Mouse (Mus musculus) bone marrow, adult 2 months (tissue): Measurements from ENCODE around the gene Akr1b3. TPM values are rescaled to one million over a fixed set of nuclear protein-coding genes. Genes with fewer than 3 reads are reported as not detected.

Source experiments
- H3K27ac ChIP-seq: fragments of 200-500 bp; 2 replicates; pipeline ENCODE4 v1.5.1; 2012; ENCODE audit warnings: low read depth, mild to moderate bottlenecking, control low read depth, inconsistent platforms, low read length; ENCODE audit not compliant: control insufficient read depth, poor library complexity, insufficient read depth
- H3K4me1 ChIP-seq: fragments of 200-500 bp; 2 replicates; pipeline ENCODE4 v1.6.1; 2011; ENCODE audit warnings: low read length; ENCODE audit not compliant: control insufficient read depth, insufficient read depth
- H3K4me3 ChIP-seq: fragments of 200-500 bp; replicated peaks from 2 replicates; pipeline ENCODE3; 2011; ENCODE audit warnings: mild to moderate bottlenecking, low read depth, low read length, control low read depth; ENCODE audit not compliant: control insufficient read depth
- CTCF ChIP-seq: fragments of 200-500 bp; IDR thresholded peaks from 2 replicates; pipeline ENCODE4 v1.5.1; 2011; ENCODE audit warnings: low read length, control low read depth; ENCODE audit not compliant: control insufficient read depth, insufficient read depth
- POLR2A ChIP-seq: fragments of 200-500 bp; IDR thresholded peaks from 2 replicates; pipeline ENCODE4 v1.6.1; 2011; ENCODE audit warnings: low read depth, mild to moderate bottlenecking, control low read depth, low read length, borderline replicate concordance; ENCODE audit not compliant: control insufficient read depth
- WGBS: fragments of 180-500 bp; shearing (Covaris S2); methylation state at CpG from one replicate; pipeline ENCODE4 v1.1.7; 2018; 5-methylcytosine and 5-hydroxymethylcytosine counted together
- polyA plus RNA-seq: library from polyadenylated mRNA; stranded (reverse); fragments of >200 nt; gene quantifications from 2 replicates; pipeline ENCODE4 v1.2.4, GENCODE M21; 2011; ENCODE audit warnings: low replicate concordance; ENCODE audit not compliant: missing spikeins, insufficient read depth, insufficient read length

The Akr1b3 gene
- polyA plus RNA-seq, 1 experiment = 76.9 TPM

DNA sequence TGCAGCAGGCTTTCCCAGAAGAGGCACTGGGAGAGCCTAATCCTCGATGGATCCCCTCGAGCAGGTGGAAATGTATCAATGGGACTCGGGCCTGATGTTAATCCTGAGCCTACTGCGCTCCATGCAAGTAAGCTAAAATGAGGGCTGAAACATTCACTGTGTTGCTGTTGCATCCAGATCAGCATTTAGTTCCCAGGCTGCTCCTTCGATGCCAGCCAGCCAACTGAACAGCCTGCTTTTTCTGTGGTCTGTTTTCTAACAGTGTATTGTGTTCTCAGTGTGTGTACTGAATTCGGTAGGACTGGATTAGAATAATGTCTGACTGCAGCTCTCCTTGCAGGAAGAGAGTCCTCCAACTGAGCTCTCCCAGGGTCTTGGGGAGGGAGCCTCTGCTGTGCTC lies 46.6 kb downstream of the Akr1b3 start:
- 76% methylated on average over 6 of the region's 6 CpGs for WGBS
- no peak for TF ChIP-seq POLR2A
- no peak for TF ChIP-seq CTCF
- no peaks in the 10 kb centered on the region; the same call in 1 of the 2 replicates for H3K4me1 ChIP-seq
- no peak overlapping the region for H3K4me3 ChIP-seq
- H3K27ac ChIP-seq = no peak overlapping the region

DNA sequence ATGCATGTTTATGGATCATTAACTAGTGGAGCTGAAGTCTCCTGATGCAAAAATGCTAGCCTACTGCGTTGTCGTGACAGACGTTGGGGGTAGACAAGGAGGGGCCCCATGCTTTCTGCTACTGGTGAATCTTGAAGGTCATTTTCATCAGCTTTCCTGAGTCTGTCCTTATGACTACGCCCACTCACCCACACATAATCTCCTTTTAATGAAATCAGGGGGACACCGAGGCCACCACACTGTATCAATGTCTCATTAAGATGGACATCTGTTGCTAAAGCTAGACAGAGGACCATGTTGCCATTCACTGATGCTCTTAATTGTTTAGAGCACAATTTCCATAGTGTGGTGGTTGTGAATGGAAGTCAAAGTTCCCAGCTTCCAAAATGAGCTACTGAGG lies 58.7 kb downstream of the Akr1b3 start:
- Histone ChIP-seq H3K27ac (no peak overlapping the region), H3K4me1 (no peaks in the 10 kb centered on the region), H3K4me3 (no peak overlapping the region)
- WGBS = 88% methylated on average over 5 of the region's 5 CpGs
- TF ChIP-seq CTCF = no peak

Other genes with a start within 250 kb of the Akr1b3 start
- gene Slc35b4, start 140.4 kb downstream of the Akr1b3 start, polyA plus RNA-seq = 1.9 and 5.1 TPM in 2 replicates
- gene Akr1b8, start 36.6 kb upstream of the Akr1b3 start, polyA plus RNA-seq = 2.1 and 3.1 TPM in 2 replicates
- gene Akr1b10, start 66.7 kb upstream of the Akr1b3 start, polyA plus RNA-seq = 10.4 and 15.7 TPM in 2 replicates
- gene Akr1b7, start 94.9 kb upstream of the Akr1b3 start, polyA plus RNA-seq = 2.4 TPM in 1 of 2 replicates, not detected in the other
- gene Bpgm, start 158.7 kb upstream of the Akr1b3 start, polyA plus RNA-seq = 201 and 347 TPM in 2 replicates